Mouse (Mus musculus) bone marrow macrophage, adult 2 months (primary cell): ENCODE results near the gene Odf3l2. TPM values are rescaled to one million over a fixed set of nuclear protein-coding genes. Genes with fewer than 3 reads are reported as not detected.

Experiments used
- H3K27ac ChIP-seq: 2 replicates; pipeline ENCODE4 v1.5.1; 2012; ENCODE audit warnings: low read depth, low read length; ENCODE audit not compliant: insufficient read depth
- H3K4me1 ChIP-seq: 2 replicates; pipeline ENCODE4 v1.6.1; 2012; ENCODE audit warnings: low read length; ENCODE audit not compliant: control insufficient read depth, insufficient read depth
- H3K4me3 ChIP-seq: 2 replicates; pipeline ENCODE4 v1.5.1; 2012; ENCODE audit warnings: mild to moderate bottlenecking, low read length, moderate library complexity; ENCODE audit not compliant: insufficient read depth
- CTCF ChIP-seq: IDR thresholded peaks from 2 replicates; pipeline ENCODE4 v1.5.1; 2012; ENCODE audit warnings: low read depth, mild to moderate bottlenecking, low read length, moderate library complexity
- POLR2A ChIP-seq: IDR thresholded peaks from 2 replicates; pipeline ENCODE4 v1.6.1; 2012; ENCODE audit warnings: mild to moderate bottlenecking, low read depth, low read length, borderline replicate concordance
- polyA plus RNA-seq: library from polyadenylated mRNA; stranded (reverse); fragments of >200 nt; gene quantifications from 2 replicates; pipeline ENCODE4 v1.2.4, GENCODE M21; 2012; ENCODE audit not compliant: missing spikeins, insufficient read depth, insufficient read length

Odf3l2 gene
- polyA plus RNA-seq, 1 experiment = not detected

DNA sequence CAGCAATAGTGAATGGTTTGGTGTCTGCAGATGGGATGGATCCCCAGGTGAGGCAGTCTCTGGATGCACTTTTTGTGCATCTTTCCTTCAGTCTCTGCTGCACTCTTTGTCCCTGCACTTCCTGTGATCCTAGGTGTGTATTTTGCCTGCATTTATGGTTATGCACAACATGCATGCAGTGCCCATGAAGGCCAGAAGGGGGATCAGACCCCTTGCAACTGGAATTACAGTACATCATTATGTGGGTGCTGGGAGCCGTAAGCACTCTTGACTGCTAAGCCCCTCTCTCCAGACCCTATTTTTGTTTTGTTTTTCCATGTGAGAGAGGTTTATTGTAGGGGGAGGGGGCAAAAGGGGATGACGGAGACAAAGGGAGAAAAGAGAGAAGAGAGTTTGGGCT, 14.8 kb upstream of the Odf3l2 start:
- TF ChIP-seq CTCF (no peak), POLR2A (no peak)
- 0 out of 2 replicates have a peak, but pooled peaks cover 4% of the 10 kb centered on the region for H3K4me1 ChIP-seq
- H3K4me3 ChIP-seq = no peak overlapping the region
- H3K27ac ChIP-seq = no peak overlapping the region

DNA sequence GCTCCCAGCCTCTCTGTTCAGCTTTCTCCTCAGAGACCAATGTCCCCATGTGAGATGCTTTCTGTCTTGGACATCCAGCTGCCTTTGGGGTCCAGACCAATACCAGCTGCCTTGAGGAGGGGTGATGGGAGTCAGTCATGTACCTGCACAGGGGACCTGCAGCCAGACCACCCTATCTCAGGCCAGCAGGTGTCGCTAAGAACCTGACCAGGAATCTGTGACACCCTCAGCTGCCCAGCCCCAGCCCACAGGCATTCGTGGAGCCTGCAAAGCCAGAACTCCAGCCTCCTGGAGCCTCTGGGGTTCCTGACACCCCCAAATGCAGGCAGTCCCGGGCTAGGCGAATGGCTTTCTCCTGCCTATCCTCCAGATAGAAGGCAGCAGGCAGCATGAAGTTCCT, 13.3 kb upstream of the Odf3l2 start:
- H3K4me1 ChIP-seq = 0 out of 2 replicates have a peak, but pooled peaks cover 4% of the 10 kb centered on the region
- TF ChIP-seq CTCF (no peak), POLR2A (no peak)
- no peak overlapping the region for H3K4me3 ChIP-seq
- H3K27ac ChIP-seq = no peak overlapping the region

DNA sequence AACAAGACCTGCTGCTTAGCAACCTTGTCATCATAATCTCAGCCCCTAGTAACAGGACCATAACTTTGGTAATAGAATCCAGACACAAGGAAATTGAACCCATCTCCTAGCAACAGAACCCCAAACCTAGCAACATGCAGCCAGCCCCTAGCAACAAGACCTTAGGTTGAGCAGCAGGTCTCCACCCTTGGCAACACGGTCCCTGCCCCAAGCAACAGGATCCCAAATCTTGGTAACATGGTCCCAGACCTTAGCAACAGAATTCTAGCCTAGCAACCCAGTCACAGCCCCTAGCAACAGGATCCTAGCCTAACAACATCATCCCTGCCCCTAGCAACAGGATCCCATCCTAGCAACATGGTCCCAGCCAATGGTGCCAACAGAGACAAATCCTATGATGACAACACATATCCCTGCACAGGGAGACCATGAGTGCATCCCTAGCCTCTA, 9.4 kb upstream of the Odf3l2 start:
- Histone ChIP-seq H3K4me1 (0 out of 2 replicates have a peak, but pooled peaks cover 4% of the 10 kb centered on the region), H3K27ac (no peak overlapping the region), H3K4me3 (no peak overlapping the region)
- TF ChIP-seq POLR2A = no peak
- no peak for TF ChIP-seq CTCF

DNA sequence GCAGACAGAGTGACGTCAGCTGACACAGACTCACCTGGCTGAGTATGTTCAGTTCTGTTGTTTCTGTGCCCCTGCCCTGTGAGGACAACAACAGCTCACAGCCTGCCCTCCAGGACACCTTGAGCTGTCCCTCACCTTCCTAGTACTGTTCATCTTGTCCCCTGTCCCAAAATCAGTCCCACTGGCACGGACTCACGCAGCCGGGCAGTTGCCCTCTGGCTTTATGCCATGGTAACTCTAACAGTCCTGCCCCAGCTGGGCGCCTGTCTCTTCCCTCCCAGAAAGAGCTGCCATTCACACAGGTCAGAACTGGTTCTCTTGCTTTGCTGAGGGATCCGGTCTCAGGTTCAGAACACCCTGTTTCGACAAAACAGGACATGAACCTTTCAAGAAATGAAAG, 7.3 kb upstream of the Odf3l2 start:
- H3K4me3 ChIP-seq = no peak overlapping the region
- H3K4me1 ChIP-seq = 0 out of 2 replicates have a peak, but pooled peaks cover under 1% of the 10 kb centered on the region
- TF ChIP-seq POLR2A (no peak), CTCF (no peak)
- no peak overlapping the region for H3K27ac ChIP-seq

DNA sequence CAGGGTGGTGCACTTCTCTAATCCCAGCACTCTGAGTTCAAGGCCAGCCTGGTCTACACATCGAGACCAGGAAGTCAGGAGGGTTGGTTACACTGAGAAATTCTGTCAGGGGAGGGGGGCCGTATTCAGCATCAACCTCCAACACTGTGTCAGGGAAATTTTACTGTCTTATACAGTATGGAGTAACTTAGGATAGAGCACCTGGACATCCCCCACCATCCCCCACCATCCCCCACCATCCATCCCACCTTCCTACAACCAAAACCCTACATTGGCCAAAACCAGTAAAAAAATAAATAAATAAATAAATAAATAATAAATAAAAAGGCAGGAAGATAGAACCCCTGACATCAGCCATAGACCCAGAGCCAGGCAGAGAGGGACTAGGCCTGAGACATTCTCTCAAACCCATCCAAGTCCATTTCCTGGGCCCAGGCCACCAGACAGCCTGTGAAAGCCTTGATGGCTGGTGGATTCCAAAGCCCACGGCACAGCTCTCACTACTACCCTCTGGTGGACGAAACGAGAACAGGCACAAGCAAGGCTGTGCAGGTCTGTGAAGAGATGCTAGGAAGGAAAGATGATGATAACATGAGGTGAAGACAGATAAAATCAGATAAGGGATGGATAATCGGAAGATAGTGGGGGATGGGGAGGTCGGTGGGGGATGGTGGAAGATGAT, 3.7 kb upstream of the Odf3l2 start:
- H3K27ac ChIP-seq = no peak overlapping the region
- no peak overlapping the region for H3K4me3 ChIP-seq
- H3K4me1 ChIP-seq = no peaks in the 10 kb centered on the region
- TF ChIP-seq CTCF (peak; percentile 57), POLR2A (no peak)

DNA sequence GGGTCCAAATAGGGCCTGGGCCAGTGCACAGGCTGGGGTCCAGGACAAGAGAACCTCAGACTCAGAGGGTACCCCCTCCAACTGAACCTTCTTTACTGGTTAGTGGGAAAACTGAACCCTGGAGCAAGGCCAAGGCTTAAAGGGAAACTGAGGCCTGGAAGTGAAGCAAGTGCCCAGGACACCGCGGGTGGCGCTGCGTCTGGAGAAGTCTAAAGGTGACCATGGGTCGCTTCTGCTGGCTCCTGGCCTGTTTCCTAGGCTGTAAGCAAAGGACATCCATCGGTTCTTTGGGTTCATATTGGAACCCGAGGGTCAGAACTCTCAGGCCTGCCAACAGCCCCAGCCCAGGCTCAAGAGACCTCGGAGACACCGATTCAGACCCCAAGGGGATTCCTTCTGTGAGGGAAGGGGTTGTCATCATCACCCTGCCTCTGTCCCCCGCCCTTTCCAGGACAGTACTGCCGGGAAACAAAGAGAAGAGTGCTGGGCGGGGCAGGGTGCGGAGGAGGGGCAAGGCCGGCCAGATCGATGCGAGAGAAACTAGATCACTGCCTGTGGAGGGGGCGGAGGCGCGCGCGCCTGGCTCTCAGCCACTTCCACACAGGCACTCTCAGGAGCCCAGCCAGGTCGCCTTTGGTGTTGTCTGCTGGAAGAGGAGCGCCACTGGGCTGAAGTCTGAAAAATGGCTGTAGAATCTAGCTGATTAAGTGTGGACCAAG, 6.9 kb downstream of the Odf3l2 start:
- TF ChIP-seq POLR2A (no peak), CTCF (no peak)
- peaks cover 25% of the 10 kb centered on the region for H3K4me1 ChIP-seq
- no peak overlapping the region for H3K27ac ChIP-seq
- no peak overlapping the region for H3K4me3 ChIP-seq

DNA sequence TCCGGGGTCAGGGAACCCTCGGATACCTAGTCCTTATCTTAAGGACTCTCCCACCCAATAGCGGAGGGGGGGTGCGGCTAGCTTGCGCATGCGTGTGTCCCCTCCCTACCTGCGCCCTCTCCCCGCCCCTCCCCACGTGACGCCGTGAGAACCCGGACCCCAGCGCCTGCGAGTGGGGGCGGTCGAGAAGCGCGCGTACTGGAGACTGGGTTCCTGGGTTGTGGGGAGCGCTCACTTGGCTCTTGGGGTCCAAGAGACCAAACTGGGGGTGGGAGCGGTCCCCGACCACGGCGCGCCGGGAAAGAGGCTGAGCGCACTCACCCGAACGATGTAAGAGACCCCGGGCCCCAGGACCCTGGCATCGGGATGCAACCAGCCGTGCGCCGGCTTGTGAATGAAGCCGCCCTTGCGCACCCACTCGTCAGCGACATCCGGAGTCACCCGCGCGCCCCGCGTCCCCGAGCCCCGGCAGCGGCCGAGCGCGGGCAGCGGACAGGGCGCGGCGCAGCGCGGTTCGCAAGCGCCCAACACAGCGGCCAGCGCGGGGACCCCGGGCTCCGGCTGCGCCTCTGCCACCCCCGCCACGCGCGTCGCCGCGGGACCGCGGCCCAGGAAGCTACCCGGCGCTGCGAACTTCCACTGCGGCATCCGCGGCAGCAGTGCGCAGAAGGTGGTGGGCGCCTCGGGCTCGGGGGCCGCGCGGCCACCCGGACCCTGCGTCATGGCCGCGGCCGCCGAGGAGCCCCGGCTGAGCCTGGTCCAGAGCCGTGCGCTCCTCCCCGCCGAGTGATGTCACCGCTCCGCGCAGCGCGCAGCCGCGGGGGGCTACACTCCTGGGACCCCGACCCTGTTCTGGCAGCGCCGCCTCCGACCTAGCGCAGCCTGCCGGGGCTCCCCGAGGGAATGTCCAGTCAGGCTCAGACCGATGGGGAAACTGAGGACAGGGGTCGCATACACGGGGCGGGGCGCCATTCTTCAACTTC, 8.1 kb downstream of the Odf3l2 start, which contains the start of gene Shc2:
Shc2 (minus strand) TSS at position 791 of the 983 bp plus-strand sequence.
- peak within 1 kb of the TSS; percentile 77 for H3K4me3 ChIP-seq
- H3K4me1 ChIP-seq = peaks cover 31% of the 10 kb centered on the region
- no peak within 1 kb of the TSS for H3K27ac ChIP-seq
- TF ChIP-seq CTCF (no peak), POLR2A (no peak)

DNA sequence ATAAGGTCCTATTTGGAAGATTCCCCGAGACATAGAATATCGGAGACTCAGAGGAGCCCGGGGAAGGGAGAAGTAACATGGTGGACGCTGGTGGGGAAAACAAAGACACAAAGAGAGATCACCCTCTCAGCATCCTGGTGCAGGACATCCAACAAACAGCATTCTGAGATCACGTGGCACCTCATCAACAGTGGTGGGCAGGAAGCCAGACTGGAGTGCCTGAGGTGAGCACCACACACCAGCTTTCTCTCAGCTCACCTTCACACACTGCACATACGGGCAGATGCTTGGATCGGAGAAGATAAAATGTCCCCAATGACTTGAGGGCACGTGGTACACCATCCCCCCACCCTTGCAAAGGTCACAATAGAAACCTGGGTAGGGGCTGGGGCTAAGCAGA, 9.3 kb downstream of the Odf3l2 start:
- H3K4me3 ChIP-seq = no peak overlapping the region
- TF ChIP-seq CTCF (no peak), POLR2A (no peak)
- H3K4me1 ChIP-seq = peaks cover 41% of the 10 kb centered on the region
- H3K27ac ChIP-seq = no peak overlapping the region

DNA sequence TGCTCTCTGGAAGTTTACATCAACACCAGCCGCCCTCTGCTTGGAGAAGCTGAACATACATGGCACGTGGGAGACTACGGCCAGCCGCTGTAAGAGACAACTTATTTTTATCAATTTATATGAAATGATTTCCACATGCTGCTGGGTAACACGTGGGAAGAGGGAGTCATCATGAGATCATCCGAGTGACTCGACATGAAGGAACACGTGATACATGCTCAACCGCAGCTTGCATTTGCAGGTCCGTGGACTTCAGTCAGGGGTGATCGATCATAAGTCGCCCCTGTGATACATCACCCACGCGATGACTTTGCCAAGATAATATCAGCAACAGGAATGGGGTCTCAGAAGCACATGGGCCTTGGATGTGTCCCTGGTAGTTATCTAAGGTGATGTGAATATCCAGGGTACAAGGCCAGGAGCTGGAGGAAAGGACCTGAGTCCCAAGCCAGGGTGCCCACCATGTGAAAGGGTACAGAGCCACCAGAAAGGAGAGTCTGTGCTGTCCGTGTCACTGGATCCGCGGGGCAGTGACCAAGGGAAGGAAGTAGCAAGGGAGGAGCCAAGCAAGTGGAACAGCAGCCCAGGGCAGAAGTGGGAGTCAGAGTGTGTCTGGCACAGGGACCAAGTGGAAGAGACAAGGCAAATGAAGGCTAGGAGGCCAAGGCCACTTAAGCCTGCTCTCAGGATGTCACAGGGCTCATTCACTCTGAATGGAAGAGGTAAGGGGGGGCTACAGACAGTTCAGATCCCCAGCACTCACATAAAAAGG, 12.3 kb downstream of the Odf3l2 start:
- Histone ChIP-seq H3K4me3 (peak overlapping the region; percentile 52), H3K4me1 (peaks cover 37% of the 10 kb centered on the region), H3K27ac (peak overlapping the region; percentile 98)
- 0 out of 2 replicates have a peak, but pooled peaks have one; percentile 59 for TF ChIP-seq POLR2A
- TF ChIP-seq CTCF = no peak
